8 mouse cellular contexts compared by ENCODE assay signal in the genomic region with DNA sequence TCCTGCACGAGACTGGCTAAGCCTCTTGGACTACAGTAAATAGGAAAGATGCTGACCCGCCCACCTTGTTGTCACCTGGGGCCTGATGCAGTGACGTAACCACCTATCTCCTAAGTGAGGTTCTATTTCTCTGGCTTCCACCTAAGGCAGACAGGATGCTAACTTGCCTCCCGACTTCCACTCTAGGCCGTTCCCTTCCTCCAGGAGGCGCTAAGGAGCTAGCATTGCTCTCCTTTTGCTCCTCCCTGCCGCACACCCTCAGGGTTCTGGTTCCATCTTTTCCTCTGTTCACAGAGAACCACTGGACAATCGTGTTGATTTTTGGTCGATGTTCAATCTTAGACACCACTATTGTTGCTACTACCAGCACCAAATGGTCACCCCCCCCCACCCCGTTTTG. TPM values are rescaled to one million over a fixed set of nuclear protein-coding genes. Genes with fewer than 3 reads are reported as not detected.
DNase-seq lines count a peak whose midpoint lies in the region; ATAC-seq and TF ChIP-seq lines count a peak whose summit lies in the region.

No protein-coding gene starts in this region.

- peaks cover 11% of the 10 kb centered on the region for H3K4me1 ChIP-seq in liver, adult 2 months (ENCODE audit: control insufficient read depth, insufficient read depth, low read length)
- no peaks in the 10 kb centered on the region; the same call in 1 of the 2 replicates for H3K4me1 ChIP-seq in liver, embryonic 11.5 days (replicated peaks; ENCODE audit: control insufficient read depth, insufficient read depth, low read length)
- H3K4me1 ChIP-seq in G1E (ENCODE audit: insufficient read depth, low read depth, low read length) = no peaks in the 10 kb centered on the region; the same call in 1 of the 2 replicates
- no peaks in the 10 kb centered on the region for H3K4me1 ChIP-seq in forebrain, embryonic 12.5 days

- H3K4me3 ChIP-seq in liver, adult 2 months (ENCODE audit: insufficient read depth, low read depth, low read length) = no peak overlapping the region
- no peak overlapping the region for H3K4me3 ChIP-seq in liver, embryonic 11.5 days (ENCODE audit: low read depth, low read length)
- H3K4me3 ChIP-seq in G1E (ENCODE audit: low read depth, low read length) = no peak overlapping the region
- H3K4me3 ChIP-seq in forebrain, embryonic 12.5 days (replicated peaks) = no peak overlapping the region

- H3K9me3 ChIP-seq in liver, embryonic 11.5 days (ENCODE audit: control insufficient read depth, low read length) = no peaks in the 10 kb centered on the region
- H3K9me3 ChIP-seq in G1E (replicated peaks) = peaks cover 71% of the 10 kb centered on the region
- H3K9me3 ChIP-seq in forebrain, embryonic 12.5 days = no peaks in the 10 kb centered on the region

- H3K27ac ChIP-seq in liver, adult 2 months (replicated peaks; ENCODE audit: insufficient read depth, low read depth, low read length) = no peak overlapping the region
- H3K27ac ChIP-seq in liver, embryonic 11.5 days (ENCODE audit: low read depth, low read length) = no peak overlapping the region
- H3K27ac ChIP-seq in forebrain, embryonic 12.5 days = no peak overlapping the region

- ATAC-seq in liver, embryonic 11.5 days (replicated peaks; ENCODE audit: low FRiP score) = no peak
- no peak for ATAC-seq in G1E (ENCODE audit: extremely low read depth, insufficient number of reproducible peaks, low FRiP score, poor library complexity, severe bottlenecking)
- peak; percentile 66; the same call in 1 of the 2 replicates for ATAC-seq in megakaryocyte-erythroid progenitor cell, adult 5-6 weeks (replicated peaks; ENCODE audit: low FRiP score, low TSS enrichment, poor library complexity, severe bottlenecking)
- no peak for ATAC-seq in forebrain, embryonic 12.5 days (ENCODE audit: low FRiP score)

- no peak for TF ChIP-seq POLR2A in liver, adult 2 months (IDR thresholded peaks at IDR 0.05; ENCODE audit: extremely low read depth, insufficient read depth, low read length)

- H3K4me2 ChIP-seq in liver, embryonic 11.5 days = no peak overlapping the region
- no peak overlapping the region for H3K4me2 ChIP-seq in forebrain, embryonic 12.5 days

- H3K79me2 ChIP-seq in liver, adult 2 months (ENCODE audit: control insufficient read depth, insufficient read depth, low read length) = no peaks in the 10 kb centered on the region; the same call in 1 of the 2 replicates

- H3K9ac ChIP-seq in liver, adult 2 months (ENCODE audit: low read depth, low read length) = no peak overlapping the region
- H3K9ac ChIP-seq in liver, embryonic 11.5 days (ENCODE audit: low read depth, low read length) = no peak overlapping the region
- H3K9ac ChIP-seq in forebrain, embryonic 12.5 days = no peak overlapping the region

- DNase-seq in embryo, embryonic 10 days (ENCODE audit: low spot score) = peak; percentile 46
- DNase-seq in embryo, embryonic 9.5 days (ENCODE audit: extremely low spot score) = no peak
- no peak for DNase-seq in liver, adult 2 months (ENCODE audit: extremely low read depth, low read depth, low spot score)
- no peak for DNase-seq in liver, embryonic 11.5 days (ENCODE audit: low spot score)
- DNase-seq in G1E (ENCODE audit: low spot score) = peak; percentile 49
- DNase-seq in spleen, adult 18-20 months = no peak

- no peaks in the 10 kb centered on the region for H3K27me3 ChIP-seq in liver, adult 2 months (ENCODE audit: control insufficient read depth, insufficient read depth, low read length)
- no peaks in the 10 kb centered on the region for H3K27me3 ChIP-seq in liver, embryonic 11.5 days (replicated peaks; ENCODE audit: control insufficient read depth, insufficient read depth, low read length)
- H3K27me3 ChIP-seq in G1E (ENCODE audit: insufficient read depth, low read length) = peaks cover 2% of the 10 kb centered on the region; the same call in 1 of the 2 replicates
- H3K27me3 ChIP-seq in forebrain, embryonic 12.5 days = no peaks in the 10 kb centered on the region

- 63% methylated on average over 10 of the region's 10 CpGs for whole genome bisulfite sequencing in liver, adult 2 months
- 55% methylated on average over 10 of the region's 10 CpGs for WGBS in liver, embryonic 11.5 days
- WGBS in forebrain, embryonic 12.5 days = 39% methylated on average over 10 of the region's 10 CpGs

- peak; percentile 71 for TF ChIP-seq CTCF in liver, adult 2 months (IDR thresholded peaks at IDR 0.05; ENCODE audit: low read depth, low read length)
- no peak for TF ChIP-seq CTCF in G1E (IDR thresholded peaks at IDR 0.05; ENCODE audit: low read depth, low read length)

- H3K36me3 ChIP-seq in liver, adult 2 months (ENCODE audit: control insufficient read depth, insufficient read depth, low read length) = peaks cover 47% of the 10 kb centered on the region
- no peaks in the 10 kb centered on the region for H3K36me3 ChIP-seq in liver, embryonic 11.5 days (ENCODE audit: control insufficient read depth, insufficient read depth, low read length)
- no peaks in the 10 kb centered on the region for H3K36me3 ChIP-seq in G1E (replicated peaks)
- H3K36me3 ChIP-seq in forebrain, embryonic 12.5 days (replicated peaks) = no peaks in the 10 kb centered on the region

RNA-seq across cellular contexts. Expression of a gene that starts 8.6 kb away (rescaled TPM):
- 135 and 146 TPM in 2 replicates for total RNA-seq in liver, adult 2 months (2014; rRNA removed)
- 116 and 202 TPM in 2 replicates for polyA plus RNA-seq in liver, adult 2 months (2012; rRNA removed)
- 11.9 and 12.4 TPM in 2 replicates for polyA plus RNA-seq in liver, embryonic 11.5 days (2014; fragmentation: Nextera tagmentation; extraction: Ambion mirVana)
- total RNA-seq in G1E (2014; fragmentation: Nextera tagmentation) (3.0 and 3.7 TPM in 2 replicates), G1E (2017) (12.3 and 15.0 TPM in 2 replicates)
- polyA plus RNA-seq in G1E (2012) = 6.3 and 6.7 TPM in 2 replicates
- total RNA-seq in megakaryocyte-erythroid progenitor cell, adult 5-6 weeks (2014; fragmentation: Nextera tagmentation) = 8.6 and 9.2 TPM in 2 replicates
- 4.9 and 9.2 TPM in 2 replicates for total RNA-seq in megakaryocyte-erythroid progenitor cell, adult 5-6 weeks (2017)
- 12.1 and 14.2 TPM in 2 replicates for polyA plus RNA-seq in forebrain, embryonic 12.5 days (2016; fragmentation: Nextera tagmentation; extraction: Ambion mirVana)

RNA-seq across cellular contexts. Expression of a gene that starts 36.2 kb away (rescaled TPM):
- total RNA-seq in liver, adult 2 months (2014; rRNA removed) = 3.4 and 6.6 TPM in 2 replicates
- polyA plus RNA-seq in liver, adult 2 months (2012; rRNA removed) = 2.5 and 3.2 TPM in 2 replicates
- 0.67 and 1.2 TPM in 2 replicates for polyA plus RNA-seq in liver, embryonic 11.5 days (2014; fragmentation: Nextera tagmentation; extraction: Ambion mirVana)
- total RNA-seq in G1E (2014; fragmentation: Nextera tagmentation) = 0.24 and 0.60 TPM in 2 replicates
- 0.93 and 1.1 TPM in 2 replicates for total RNA-seq in G1E (2017)
- polyA plus RNA-seq in G1E (2012) = 1.2 and 1.4 TPM in 2 replicates
- total RNA-seq in megakaryocyte-erythroid progenitor cell, adult 5-6 weeks (2014; fragmentation: Nextera tagmentation) = 1.0 TPM in 1 of 2 replicates, not detected in the other
- total RNA-seq in megakaryocyte-erythroid progenitor cell, adult 5-6 weeks (2017) = 0.38 and 0.42 TPM in 2 replicates
- 1.3 and 1.4 TPM in 2 replicates for polyA plus RNA-seq in forebrain, embryonic 12.5 days (2016; fragmentation: Nextera tagmentation; extraction: Ambion mirVana)

Comparison
In these comparisons a context has a peak if more than half of its experiments do, and no peak if none do; other contexts are left out.
1. DNase-seq: peak in embryo, embryonic 10 days (single experiment) and G1E (single experiment); none in embryo, embryonic 9.5 days (single experiment), liver, adult 2 months (single experiment), liver, embryonic 11.5 days (single experiment) and spleen, adult 18-20 months (0 of 2).